Mouse (Mus musculus) embryonic facial prominence, embryonic 10.5 days (tissue): ENCODE measurements at regions not wholly inside any gene's neighbourhood (a gene's known extent, or its start where the extent isn't known, plus 50 kb on each side); places are given as distances from the start of the nearest gene placed in this dataset.
"Not testable (repeated sequence)": the region's sequence is repeated elsewhere in the genome, so short reads cannot be mapped to it uniquely, and the experiment has no call there.

Experiments
- DNase-seq: peaks from one replicate; pipeline ENCODE4 v3.0.0-alpha.2; 2017; ENCODE audit warnings: low spot score
- H3K27ac ChIP-seq: fragments of 300-500 bp; sonication (generic); replicated peaks from 2 replicates; pipeline ENCODE4 v1.5.1; 2016; ENCODE audit warnings: mild to moderate bottlenecking
- H3K27me3 ChIP-seq: fragments of 300-500 bp; sonication (generic); replicated peaks from 2 replicates; pipeline ENCODE4 v1.6.1; 2016; ENCODE audit warnings: low read depth, mild to moderate bottlenecking; ENCODE audit not compliant: poor library complexity, severe bottlenecking
- H3K36me3 ChIP-seq: fragments of 300-500 bp; sonication (generic); replicated peaks from 2 replicates; pipeline ENCODE4 v1.6.1; 2016; ENCODE audit warnings: mild to moderate bottlenecking, moderate library complexity
- H3K4me1 ChIP-seq: fragments of 300-500 bp; sonication (generic); 2 replicates; pipeline ENCODE4 v1.6.1; 2016
- H3K4me3 ChIP-seq: fragments of 300-500 bp; sonication (generic); 2 replicates; pipeline ENCODE4 v1.5.1; 2016; ENCODE audit warnings: mild to moderate bottlenecking, moderate library complexity
- H3K9me3 ChIP-seq: fragments of 300-500 bp; sonication (generic); 2 replicates; pipeline ENCODE4 v1.6.1; 2016; ENCODE audit warnings: mild to moderate bottlenecking
- WGBS: fragments of 180-500 bp; shearing (Covaris S2); methylation state at CpG from one replicate; pipeline ENCODE4 v1.1.7; 2016; 5-methylcytosine and 5-hydroxymethylcytosine counted together

DNA sequence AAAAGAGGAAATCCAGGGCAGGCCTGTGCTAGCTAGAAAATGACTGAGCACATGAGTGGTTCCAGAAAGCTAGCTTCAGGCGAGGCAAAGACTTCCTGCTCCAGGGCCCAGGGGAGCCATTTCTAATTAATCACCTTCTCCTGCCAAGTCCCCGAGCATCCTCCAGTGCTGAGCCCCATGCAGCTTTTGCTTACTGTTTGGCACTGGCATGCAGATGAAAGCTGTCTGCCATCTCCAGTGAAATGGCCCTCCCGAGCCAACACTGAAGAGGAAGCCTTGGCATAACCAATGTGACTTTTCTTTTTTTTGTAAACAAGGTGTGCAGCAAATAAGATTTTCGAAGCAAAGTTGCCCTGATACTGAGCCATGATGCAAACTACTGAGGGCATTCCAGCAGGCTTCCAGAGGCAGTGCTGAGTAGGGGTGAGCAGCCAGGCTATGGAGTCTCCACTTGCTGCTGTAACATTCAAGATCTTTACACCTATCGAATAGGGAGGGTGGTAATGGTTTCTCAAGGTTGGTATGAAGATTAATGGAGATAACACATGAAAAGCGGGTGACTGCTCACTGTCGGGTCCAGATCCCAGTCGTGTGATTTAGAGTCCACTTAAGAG is 125.4 kb upstream of the Immp2l start:
- 70% methylated on average over 8 of the region's 8 CpGs for WGBS
- peak; percentile 15 for DNase-seq

GRCm38 (mm10) chr12:40905650-40906338 is 118.1 kb upstream of the Immp2l start:
- Histone ChIP-seq H3K36me3 (no peaks in the 10 kb centered on the region), H3K4me3 (no peak overlapping the region), H3K27ac (no peak overlapping the region), H3K9me3 (no peaks in the 10 kb centered on the region), H3K27me3 (no peaks in the 10 kb centered on the region), H3K4me1 (no peaks in the 10 kb centered on the region)
- WGBS = 91% methylated on average over 1 of the region's 1 CpGs
- no peak for DNase-seq

More for the DNA sequence above, 125.4 kb upstream of the Immp2l start:
- H3K27ac ChIP-seq = no peak overlapping the region
- no peak overlapping the region for H3K4me3 ChIP-seq
- H3K9me3 ChIP-seq = no peaks in the 10 kb centered on the region
- no peaks in the 10 kb centered on the region for H3K27me3 ChIP-seq
- H3K36me3 ChIP-seq = no peaks in the 10 kb centered on the region
- no peaks in the 10 kb centered on the region for H3K4me1 ChIP-seq

DNA sequence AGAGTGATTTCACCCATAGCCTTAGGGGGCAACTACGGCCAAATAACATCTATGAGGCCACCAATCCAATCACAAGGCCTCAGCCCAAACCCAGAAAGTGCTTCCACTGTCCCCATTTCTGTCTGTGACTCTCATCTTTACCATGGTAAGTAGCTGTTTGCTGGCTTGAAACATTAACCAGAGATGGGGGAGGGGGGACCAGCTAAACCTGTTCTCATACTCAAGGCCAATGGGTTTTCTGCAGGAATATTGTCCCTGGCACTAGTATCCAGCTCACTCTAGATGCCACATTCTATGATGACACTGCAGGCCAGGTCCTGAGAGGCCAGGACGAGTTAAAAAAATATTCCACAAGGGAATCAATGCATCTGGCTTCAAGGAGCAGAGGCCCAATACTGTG is 117.1 kb upstream of the Immp2l start:
- H3K27ac ChIP-seq = no peak overlapping the region
- no peaks in the 10 kb centered on the region for H3K27me3 ChIP-seq
- H3K4me3 ChIP-seq = no peak overlapping the region
- no peak for DNase-seq
- no peaks in the 10 kb centered on the region for H3K9me3 ChIP-seq
- H3K36me3 ChIP-seq = no peaks in the 10 kb centered on the region
- whole genome bisulfite sequencing = 75% methylated on average over 2 of the region's 2 CpGs
- no peaks in the 10 kb centered on the region for H3K4me1 ChIP-seq

DNA sequence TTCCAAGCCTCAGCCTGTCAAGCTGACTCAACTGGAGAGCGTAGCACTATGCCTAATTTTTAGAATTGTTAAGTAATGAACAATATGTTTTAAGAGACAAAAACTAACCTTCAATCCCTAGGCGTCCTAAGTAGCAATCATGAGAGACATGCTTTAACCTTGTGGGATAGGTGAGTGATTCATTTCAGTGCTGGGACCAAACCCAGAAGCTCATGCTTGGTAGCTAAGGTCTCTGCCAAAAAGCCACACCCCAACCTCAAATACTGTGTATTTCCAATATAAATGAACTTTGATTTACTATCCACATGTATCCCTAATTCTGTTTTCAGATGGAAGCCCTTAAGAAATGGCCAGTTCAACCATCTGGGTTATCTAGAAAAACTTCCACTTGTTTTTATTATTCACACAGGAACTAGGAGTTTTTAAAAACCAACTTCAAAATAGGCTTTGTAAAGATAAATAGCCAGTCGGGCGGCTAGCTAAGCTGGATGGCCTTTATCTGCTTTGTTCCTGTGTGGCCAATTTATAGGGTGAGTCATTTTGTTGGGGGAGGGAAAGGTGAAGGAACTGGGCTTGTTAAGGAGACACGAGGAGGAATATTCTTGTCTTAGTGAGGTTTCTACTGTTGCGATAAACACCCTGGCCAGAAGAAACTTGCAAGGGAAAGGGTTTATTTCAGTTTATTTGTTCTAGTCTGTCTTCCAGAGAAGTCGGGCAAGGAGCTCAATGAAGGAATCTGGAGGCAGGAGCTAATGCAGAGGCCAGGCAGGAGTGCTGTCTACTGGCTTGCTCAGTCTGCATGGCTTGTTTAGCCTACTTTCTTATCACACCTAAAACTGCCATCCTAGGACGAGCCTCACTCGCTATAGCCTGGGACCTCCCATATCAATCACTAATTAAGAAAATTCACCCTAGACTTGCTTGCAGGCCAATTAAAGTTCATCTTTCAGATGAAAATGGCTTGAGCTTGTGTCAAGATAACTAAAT is 114.8 kb upstream of the Immp2l start:
- no peak overlapping the region for H3K27ac ChIP-seq
- H3K9me3 ChIP-seq = no peaks in the 10 kb centered on the region
- 83% methylated on average over 9 of the region's 9 CpGs for WGBS
- no peaks in the 10 kb centered on the region for H3K27me3 ChIP-seq
- no peak for DNase-seq
- H3K4me1 ChIP-seq = no peaks in the 10 kb centered on the region
- no peaks in the 10 kb centered on the region for H3K36me3 ChIP-seq
- no peak overlapping the region for H3K4me3 ChIP-seq

GRCm38 (mm10) chr12:40917486-40917885 is 106.4 kb upstream of the Immp2l start:
- WGBS = 86% methylated on average over 3 of the region's 3 CpGs
- Histone ChIP-seq H3K36me3 (no peaks in the 10 kb centered on the region), H3K4me3 (no peak overlapping the region), H3K9me3 (0 out of 2 replicates have a peak, but pooled peaks cover 2% of the 10 kb centered on the region), H3K27ac (no peak overlapping the region), H3K4me1 (peaks cover 5% of the 10 kb centered on the region; the same call in 1 of the 2 replicates), H3K27me3 (no peaks in the 10 kb centered on the region)
- peak; percentile 18 for DNase-seq

DNA sequence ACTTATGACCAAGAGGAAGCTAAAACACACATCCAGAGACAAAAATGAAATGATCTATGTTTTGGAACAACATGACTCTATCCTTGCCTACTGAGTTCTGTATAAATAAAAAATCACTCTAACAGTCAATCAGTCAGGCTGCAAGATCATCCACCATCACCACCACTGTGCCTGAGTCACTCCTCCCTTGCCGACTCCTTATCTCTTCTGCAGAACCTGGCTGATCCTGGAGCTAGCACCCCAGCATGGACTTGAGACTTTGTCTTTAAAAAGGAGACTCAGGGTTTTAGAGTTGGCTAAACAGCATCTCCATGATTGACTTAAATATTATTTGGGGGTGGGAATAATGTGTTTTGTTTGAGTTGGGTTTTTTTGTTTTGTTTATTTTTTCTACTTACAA is 101.9 kb upstream of the Immp2l start:
- no peaks in the 10 kb centered on the region for H3K27me3 ChIP-seq
- DNase-seq = no peak
- H3K27ac ChIP-seq = no peak overlapping the region
- no peaks in the 10 kb centered on the region for H3K36me3 ChIP-seq
- peaks cover 5% of the 10 kb centered on the region; the same call in 1 of the 2 replicates for H3K4me1 ChIP-seq
- WGBS = 89% methylated on average over 1 of the region's 1 CpGs
- no peak overlapping the region for H3K4me3 ChIP-seq
- 0 out of 2 replicates have a peak, but pooled peaks cover 3% of the 10 kb centered on the region for H3K9me3 ChIP-seq

DNA sequence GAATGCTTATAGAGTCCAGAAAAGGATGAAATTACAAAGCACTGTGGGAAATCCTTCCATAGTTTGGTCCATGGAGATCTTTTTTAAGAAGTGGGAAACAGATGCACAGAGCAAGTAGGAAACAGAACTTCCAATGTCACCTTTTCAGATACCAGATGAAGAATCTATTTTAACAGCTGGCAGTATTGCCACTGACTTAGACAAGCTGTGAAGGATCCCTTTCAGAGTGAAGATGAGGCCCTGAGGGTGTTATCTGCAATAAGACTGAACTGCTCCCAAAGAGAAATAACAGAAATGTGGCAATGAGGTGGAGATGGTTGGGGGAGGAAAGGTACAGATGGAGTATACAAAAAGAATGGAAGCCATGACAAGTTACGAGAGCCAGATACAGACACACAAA is 97.2 kb upstream of the Immp2l start:
- H3K27me3 ChIP-seq = no peaks in the 10 kb centered on the region
- DNase-seq = no peak
- no peak overlapping the region for H3K27ac ChIP-seq
- 0 out of 2 replicates have a peak, but pooled peaks cover 3% of the 10 kb centered on the region for H3K9me3 ChIP-seq
- no peaks in the 10 kb centered on the region for H3K36me3 ChIP-seq
- WGBS = 81% methylated on average over 1 of the region's 1 CpGs
- H3K4me3 ChIP-seq = no peak overlapping the region
- H3K4me1 ChIP-seq = no peaks in the 10 kb centered on the region

DNA sequence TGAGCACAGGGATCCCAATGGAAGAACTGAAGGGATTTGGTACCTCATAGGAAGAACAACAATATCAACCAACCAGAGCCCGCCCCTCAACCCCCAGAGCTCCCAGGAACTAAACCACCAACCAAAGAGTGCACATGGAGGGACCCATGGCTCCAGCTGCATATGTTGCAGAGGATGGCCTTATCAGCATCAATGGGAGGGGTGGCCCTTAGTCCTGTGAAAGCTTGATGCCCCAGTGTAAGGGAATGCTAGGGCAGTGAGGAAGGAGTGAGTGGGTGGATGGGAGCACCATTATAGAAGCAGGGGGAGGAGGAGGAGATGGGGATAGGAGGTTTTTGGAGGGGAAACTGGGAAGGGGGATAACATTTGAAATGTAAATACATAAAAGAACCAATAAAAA is 94.5 kb upstream of the Immp2l start:
- WGBS = 77% methylated on average over 1 of the region's 1 CpGs
- H3K9me3 ChIP-seq, H3K4me3 ChIP-seq, H3K4me1 ChIP-seq, H3K27ac ChIP-seq, H3K36me3 ChIP-seq, H3K27me3 ChIP-seq, DNase-seq: not testable (repeated sequence)

GRCm38 (mm10) chr12:40935098-40935759 is 88.7 kb upstream of the Immp2l start:
- WGBS = 85% methylated on average over 2 of the region's 2 CpGs
- Histone ChIP-seq H3K36me3 (no peaks in the 10 kb centered on the region), H3K27ac (no peak overlapping the region), H3K9me3 (no peaks in the 10 kb centered on the region), H3K27me3 (no peaks in the 10 kb centered on the region), H3K4me3 (no peak overlapping the region), H3K4me1 (no peaks in the 10 kb centered on the region)
- DNase-seq = no peak

- no peak for DNase-seq
- Histone ChIP-seq H3K4me1 (no peaks in the 10 kb centered on the region), H3K27ac (no peak overlapping the region), H3K27me3 (no peaks in the 10 kb centered on the region), H3K9me3 (no peaks in the 10 kb centered on the region), H3K36me3 (no peaks in the 10 kb centered on the region), H3K4me3 (no peak overlapping the region)
- 80% methylated on average over 4 of the region's 4 CpGs for WGBS
Measured at GRCm38 (mm10) chr12:40937037-40937436, 86.9 kb upstream of the Immp2l start.

- no peak overlapping the region for H3K4me3 ChIP-seq
- 66% methylated on average over 6 of the region's 6 CpGs for WGBS
Measured at GRCm38 (mm10) chr12:40946888-40947287, 77.0 kb upstream of the Immp2l start.

DNA sequence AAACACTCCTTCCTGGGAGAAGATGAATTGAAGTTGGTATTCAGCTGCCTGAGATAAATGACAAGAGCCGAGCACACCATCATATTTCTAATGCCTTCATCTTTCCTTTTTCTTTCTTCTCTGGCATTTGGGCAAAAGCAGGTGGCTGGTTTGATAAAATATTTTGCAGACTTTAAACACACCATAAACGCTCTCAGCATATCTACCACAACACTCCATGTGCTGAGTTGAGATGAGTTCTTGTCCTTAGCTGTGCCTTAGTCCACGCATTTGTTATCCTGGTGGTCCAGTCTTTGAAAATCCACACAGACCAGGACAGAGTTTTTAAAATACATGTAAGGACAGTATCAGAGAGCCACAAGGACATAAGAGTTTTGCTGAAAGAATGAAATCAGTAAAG is 74.3 kb upstream of the Immp2l start:
- Histone ChIP-seq H3K4me1 (no peaks in the 10 kb centered on the region), H3K27ac (no peak overlapping the region), H3K9me3 (no peaks in the 10 kb centered on the region), H3K27me3 (no peaks in the 10 kb centered on the region), H3K4me3 (no peak overlapping the region), H3K36me3 (no peaks in the 10 kb centered on the region)
- DNase-seq = no peak
- WGBS = 87% methylated on average over 3 of the region's 3 CpGs

More at GRCm38 (mm10) chr12:40946888-40947287, 77.0 kb upstream of the Immp2l start:
- Histone ChIP-seq H3K27ac (no peak overlapping the region), H3K27me3 (no peaks in the 10 kb centered on the region), H3K36me3 (no peaks in the 10 kb centered on the region), H3K4me1 (no peaks in the 10 kb centered on the region), H3K9me3 (no peaks in the 10 kb centered on the region)
- no peak for DNase-seq
